Mouse (Mus musculus) heart, postnatal 14 days (tissue): ENCODE results near the gene Snap23. TPM values are rescaled to one million over a fixed set of nuclear protein-coding genes. Genes with fewer than 3 reads are reported as not detected.

Experiments used
- DNase-seq, 2 experiments: peaks; one replicate each; pipeline ENCODE4 v3.0.0; 2021 to 2022
- intact Hi-C: fragments of 180-260 bp; cut with DNase I; formaldehyde crosslinking; loops from one replicate; pipeline ENCODE4 v1.15.1; 2025
- total RNA-seq, 2 experiments: library from RNA; stranded (reverse); gene quantifications; 2 replicates each; pipeline ENCODE4 v1.2.3; 2021

Gene Snap23
- total RNA-seq, 2 experiments from 2014 or later: 46.2 to 50.4 TPM

GRCm38 (mm10) chr2:120631957-120632356 is 64.5 kb downstream of the Snap23 start:
- DNase-seq: peak; percentile 29 to 31
- intact Hi-C loops: loop anchor here (5.0 kb wide), 1 partner anchor 35 kb away; no protein-coding TSS in a partner anchor

- no peak for DNase-seq
- intact Hi-C loops: loop anchor here (1.0 kb wide), 1 partner anchor 8 kb away; no protein-coding TSS in a partner anchor
Observed at GRCm38 (mm10) chr2:120640835-120641234, 73.4 kb downstream of the Snap23 start.

DNA sequence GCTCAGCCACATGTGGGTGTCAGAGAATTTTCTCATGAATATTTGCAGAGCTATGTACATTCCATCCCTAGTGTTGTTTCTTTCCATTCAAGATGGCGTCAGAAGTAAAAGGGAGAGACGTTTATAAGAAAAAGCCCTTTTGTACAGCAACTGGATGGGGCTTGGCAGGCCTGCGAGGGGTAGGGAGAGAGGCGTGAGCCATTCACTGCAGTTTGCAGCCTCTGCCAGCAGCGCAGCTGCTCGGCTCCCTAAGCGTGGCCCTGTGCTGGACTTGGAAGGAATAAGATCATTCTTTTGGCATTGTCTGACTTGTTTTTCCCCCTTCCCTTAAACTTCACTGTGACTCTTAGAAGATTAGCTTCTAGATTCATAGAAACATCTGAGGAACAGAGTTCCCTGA is 76.4 kb downstream of the Snap23 start:
- intact Hi-C loops: no loop called here
- peak; percentile 74 to 76 for DNase-seq

DNA sequence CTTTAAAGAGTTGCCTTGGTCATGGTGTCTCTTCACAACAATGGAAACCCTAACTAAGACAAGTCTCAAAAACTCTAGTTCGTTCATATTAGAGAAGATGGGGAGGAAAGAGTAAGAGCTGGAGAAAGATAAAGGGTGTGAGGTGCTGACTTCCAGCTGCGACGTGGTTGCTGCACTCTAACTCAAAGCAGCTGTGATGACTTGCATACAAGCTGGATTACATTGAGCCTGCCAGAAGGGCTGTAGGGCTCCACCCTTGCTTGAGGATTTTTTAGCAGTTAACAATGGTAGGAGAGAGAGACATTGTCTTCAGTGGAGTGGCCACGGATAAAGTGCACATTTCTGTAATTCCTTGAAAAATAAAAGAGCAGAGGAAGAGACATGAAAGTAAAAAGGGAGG is 79.3 kb downstream of the Snap23 start:
- intact Hi-C loops: no loop called here
- peak; percentile 45 to 56 for DNase-seq

Other genes with a start within 250 kb of the Snap23 start
- gene Vps39, start 214.5 kb upstream of the Snap23 start, total RNA-seq: 10 to 100 TPM; 26.4 to 28.9 TPM
- gene Ganc, start 163.8 kb upstream of the Snap23 start, total RNA-seq: 10 to 100 TPM; 23.4 to 23.5 TPM
- gene Tmem87a, start 163.6 kb upstream of the Snap23 start, total RNA-seq: 10 to 100 TPM; 19.1 to 19.7 TPM
- 1 to 10 TPM; 2.0 to 2.9 TPM for gene Capn3, start 111.7 kb upstream of the Snap23 start, total RNA-seq
- gene Zfp106, start 3.8 kb upstream of the Snap23 start, total RNA-seq: 100 to 1,000 TPM; 266 to 269 TPM
- 10 to 100 TPM in 1 of 2 experiments, 1 to 10 TPM in 1; 9.2 to 10.8 TPM for gene Haus2, start 41.7 kb downstream of the Snap23 start, total RNA-seq
- 10 to 100 TPM; 13.3 to 13.6 TPM for gene Lrrc57, start 41.8 kb downstream of the Snap23 start, total RNA-seq
- gene Stard9, start 61.5 kb downstream of the Snap23 start, total RNA-seq: 10 to 100 TPM; 16.1 to 17.9 TPM